Mouse (Mus musculus): ENCODE measurements around the gene St8sia4. TPM values are rescaled to one million over a fixed set of nuclear protein-coding genes. Genes with fewer than 3 reads are reported as not detected.

St8sia4 gene
- 6.8 TPM for polyA plus RNA-seq (2014; fragmentation: Illumina TruSeq; extraction: RNeasy Lipid Tissue Mini Kit (QIAGEN cat#74804); ENCODE audit: low read depth, low replicate concordance)

GRCm38 (mm10) chr1:95667435-95668252, at the start of gene St8sia4:
TSS of gene St8sia4 (minus strand) at chr1:95667571.

